In genomic region chr8:71686143-71686734, GRCm38 (mm10) we compare ENCODE assay signal across 8 mouse cellular contexts. TPM values are rescaled to one million over a fixed set of nuclear protein-coding genes. Genes with fewer than 3 reads are reported as not detected.
DNase-seq lines count a peak whose midpoint lies in the region; ATAC-seq and TF ChIP-seq lines count a peak whose summit lies in the region.

No protein-coding gene starts in this region.

- no peak for TF ChIP-seq CTCF in kidney, postnatal 0 days (IDR thresholded peaks at IDR 0.05; ENCODE audit: low read depth)
- no peak for TF ChIP-seq CTCF in kidney, adult 2 months (conservative IDR thresholded peaks at IDR 0.05; ENCODE audit: insufficient read depth, insufficient read length, low read depth, low read length)

- WGBS in kidney, postnatal 0 days, result 8% methylated on average over 23 of the region's 23 CpGs
- 17% methylated on average over 23 of the region's 23 CpGs for WGBS in kidney, adult 2 months
- WGBS in embryonic facial prominence, embryonic 13.5 days, result 2% methylated on average over 23 of the region's 23 CpGs
- WGBS in intestine, embryonic 14.5 days, result 2% methylated on average over 23 of the region's 23 CpGs
- under 1% methylated on average over 23 of the region's 23 CpGs for WGBS in neural tube, embryonic 12.5 days

- H3K4me3 ChIP-seq in kidney, postnatal 0 days (replicated peaks; ENCODE audit: low read depth, low read length), result peak overlapping the region; percentile 18
- H3K4me3 ChIP-seq in kidney, adult 2 months (ENCODE audit: insufficient read depth, low read depth, low read length), result no peak overlapping the region
- H3K4me3 ChIP-seq in embryonic facial prominence, embryonic 13.5 days, result peak overlapping the region; percentile 32
- H3K4me3 ChIP-seq in intestine, embryonic 14.5 days (ENCODE audit: low read depth, low read length), result peak overlapping the region; percentile 19
- peak overlapping the region; percentile 30 for H3K4me3 ChIP-seq in neural tube, embryonic 12.5 days

- H3K9me3 ChIP-seq in kidney, postnatal 0 days (replicated peaks; ENCODE audit: low read length), result no peaks in the 10 kb centered on the region
- H3K9me3 ChIP-seq in embryonic facial prominence, embryonic 13.5 days, result 0 out of 2 replicates have a peak, but pooled peaks cover 2% of the 10 kb centered on the region
- H3K9me3 ChIP-seq in intestine, embryonic 14.5 days (ENCODE audit: control insufficient read depth, low read length), result no peaks in the 10 kb centered on the region
- no peaks in the 10 kb centered on the region for H3K9me3 ChIP-seq in neural tube, embryonic 12.5 days

- no peak for TF ChIP-seq POLR2A in kidney, adult 2 months (IDR thresholded peaks at IDR 0.05; ENCODE audit: low read depth, low read length)

- DNase-seq in kidney, postnatal 0 days (ENCODE audit: low spot score), result peak; percentile 71
- no peak for DNase-seq in kidney, adult 2 months
- DNase-seq in intestine, embryonic 14.5 days (ENCODE audit: low spot score), result peak; percentile 71
- DNase-seq in adrenal gland, postnatal 25 days, result no peak
- DNase-seq in adrenal gland, adult 18-20 months (ENCODE audit: low spot score in 2 of 2), result no peak
- no peak for DNase-seq in natural killer cell, adult 2 months (ENCODE audit: low spot score in 2 of 2)

- no peak overlapping the region for H3K27ac ChIP-seq in kidney, postnatal 0 days
- no peak overlapping the region for H3K27ac ChIP-seq in kidney, adult 2 months (ENCODE audit: insufficient read depth, low read depth, low read length)
- H3K27ac ChIP-seq in embryonic facial prominence, embryonic 13.5 days, result no peak overlapping the region
- no peak overlapping the region for H3K27ac ChIP-seq in intestine, embryonic 14.5 days (ENCODE audit: low read depth)
- no peak overlapping the region for H3K27ac ChIP-seq in neural tube, embryonic 12.5 days

- no peak overlapping the region for H3K9ac ChIP-seq in kidney, postnatal 0 days (ENCODE audit: low read depth, low read length)
- H3K9ac ChIP-seq in embryonic facial prominence, embryonic 13.5 days, result no peak overlapping the region
- no peak overlapping the region for H3K9ac ChIP-seq in intestine, embryonic 14.5 days (ENCODE audit: low read length)
- no peak overlapping the region for H3K9ac ChIP-seq in neural tube, embryonic 12.5 days

- peak; percentile 48 for ATAC-seq in kidney, postnatal 0 days (replicated peaks; ENCODE audit: low FRiP score, low read depth)
- ATAC-seq in embryonic facial prominence, embryonic 13.5 days (ENCODE audit: insufficient number of reproducible peaks, insufficient read depth, low FRiP score, low TSS enrichment, low read depth), result peak; percentile 33; the same call in 1 of the 2 replicates
- peak; percentile 47 for ATAC-seq in intestine, embryonic 14.5 days (replicated peaks; ENCODE audit: low FRiP score, low TSS enrichment, low read depth)
- ATAC-seq in neural tube, embryonic 12.5 days (ENCODE audit: low FRiP score, low read depth), result peak; percentile 49

- H3K27me3 ChIP-seq in kidney, postnatal 0 days (ENCODE audit: insufficient read depth, low read length), result peaks cover 99% of the 10 kb centered on the region
- H3K27me3 ChIP-seq in kidney, adult 2 months (replicated peaks; ENCODE audit: control insufficient read depth, insufficient read depth, low read length), result no peaks in the 10 kb centered on the region
- peaks cover 100% of the 10 kb centered on the region for H3K27me3 ChIP-seq in embryonic facial prominence, embryonic 13.5 days
- peaks cover 100% of the 10 kb centered on the region for H3K27me3 ChIP-seq in intestine, embryonic 14.5 days (replicated peaks; ENCODE audit: control insufficient read depth, insufficient read depth, low read length)
- H3K27me3 ChIP-seq in neural tube, embryonic 12.5 days (replicated peaks), result peaks cover 100% of the 10 kb centered on the region

- H3K36me3 ChIP-seq in kidney, postnatal 0 days (ENCODE audit: insufficient read depth, low read length), result no peaks in the 10 kb centered on the region
- H3K36me3 ChIP-seq in kidney, adult 2 months (ENCODE audit: control insufficient read depth, insufficient read depth, low read length), result no peaks in the 10 kb centered on the region
- no peaks in the 10 kb centered on the region for H3K36me3 ChIP-seq in embryonic facial prominence, embryonic 13.5 days
- no peaks in the 10 kb centered on the region for H3K36me3 ChIP-seq in intestine, embryonic 14.5 days (ENCODE audit: control insufficient read depth, insufficient read depth, low read length)
- no peaks in the 10 kb centered on the region for H3K36me3 ChIP-seq in neural tube, embryonic 12.5 days

- H3K4me1 ChIP-seq in kidney, postnatal 0 days (replicated peaks; ENCODE audit: insufficient read depth, low read length), result peaks cover 10% of the 10 kb centered on the region
- no peaks in the 10 kb centered on the region for H3K4me1 ChIP-seq in kidney, adult 2 months (ENCODE audit: control insufficient read depth, insufficient read depth, low read length)
- H3K4me1 ChIP-seq in embryonic facial prominence, embryonic 13.5 days, result peaks cover 29% of the 10 kb centered on the region
- peaks cover 4% of the 10 kb centered on the region for H3K4me1 ChIP-seq in intestine, embryonic 14.5 days (replicated peaks; ENCODE audit: control insufficient read depth, insufficient read depth, low read length)
- H3K4me1 ChIP-seq in neural tube, embryonic 12.5 days, result peaks cover 13% of the 10 kb centered on the region; the same call in 1 of the 2 replicates

- peak overlapping the region; percentile 36 for H3K4me2 ChIP-seq in kidney, postnatal 0 days (ENCODE audit: low read length)
- H3K4me2 ChIP-seq in embryonic facial prominence, embryonic 13.5 days, result peak overlapping the region; percentile 56
- H3K4me2 ChIP-seq in intestine, embryonic 14.5 days (ENCODE audit: low read length), result peak overlapping the region; percentile 46
- H3K4me2 ChIP-seq in neural tube, embryonic 12.5 days (replicated peaks), result peak overlapping the region; percentile 54

RNA-seq across cellular contexts. Expression of gene Insl3, which starts 2.8 kb away (rescaled TPM):
- 1.3 TPM in 2 replicates for polyA plus RNA-seq in kidney, postnatal 0 days (2015; fragmentation: Nextera tagmentation; extraction: Ambion mirVana)
- 14.5 and 17.8 TPM in 2 replicates for polyA plus RNA-seq in kidney, adult 2 months (2012; rRNA removed)
- 0.89 TPM in 1 of 2 replicates, not detected in the other for polyA plus RNA-seq in embryonic facial prominence, embryonic 13.5 days (2015; fragmentation: Nextera tagmentation; extraction: Ambion mirVana)
- 0.98 and 1.4 TPM in 2 replicates for polyA plus RNA-seq in intestine, embryonic 14.5 days (2014; fragmentation: Nextera tagmentation; extraction: Ambion mirVana)
- polyA plus RNA-seq in neural tube, embryonic 12.5 days (2016; fragmentation: Nextera tagmentation; extraction: Ambion mirVana), result 1.2 TPM in 1 of 2 replicates, not detected in the other
- total RNA-seq in adrenal gland, postnatal 25 days (2021), result 6.1 and 7.8 TPM in 2 replicates
- total RNA-seq in adrenal gland, adult 18-20 months (2021), result 1 to 10 TPM; 4.3 to 5.6 TPM

RNA-seq across cellular contexts. Expression of gene Jak3, which starts 10.1 kb away (rescaled TPM):
- 5.3 TPM in 2 replicates for polyA plus RNA-seq in kidney, postnatal 0 days (2015; fragmentation: Nextera tagmentation; extraction: Ambion mirVana)
- 15.1 and 16.5 TPM in 2 replicates for polyA plus RNA-seq in kidney, adult 2 months (2012; rRNA removed)
- 3.7 and 3.9 TPM in 2 replicates for polyA plus RNA-seq in embryonic facial prominence, embryonic 13.5 days (2015; fragmentation: Nextera tagmentation; extraction: Ambion mirVana)
- 4.1 and 4.5 TPM in 2 replicates for polyA plus RNA-seq in intestine, embryonic 14.5 days (2014; fragmentation: Nextera tagmentation; extraction: Ambion mirVana)
- 3.8 and 4.2 TPM in 2 replicates for polyA plus RNA-seq in neural tube, embryonic 12.5 days (2016; fragmentation: Nextera tagmentation; extraction: Ambion mirVana)
- 11.7 and 14.3 TPM in 2 replicates for total RNA-seq in adrenal gland, postnatal 25 days (2021)
- total RNA-seq in adrenal gland, adult 18-20 months (2021), result 10 to 100 TPM; 11.6 to 17.3 TPM

RNA-seq across cellular contexts. Expression of gene Unc13a, which starts 14.7 kb away (rescaled TPM):
- polyA plus RNA-seq in kidney, postnatal 0 days (2015; fragmentation: Nextera tagmentation; extraction: Ambion mirVana), result 0.50 and 0.60 TPM in 2 replicates
- 1.3 and 2.1 TPM in 2 replicates for polyA plus RNA-seq in kidney, adult 2 months (2012; rRNA removed)
- polyA plus RNA-seq in embryonic facial prominence, embryonic 13.5 days (2015; fragmentation: Nextera tagmentation; extraction: Ambion mirVana), result 0.87 and 1.2 TPM in 2 replicates
- 1.6 and 2.4 TPM in 2 replicates for polyA plus RNA-seq in intestine, embryonic 14.5 days (2014; fragmentation: Nextera tagmentation; extraction: Ambion mirVana)
- 16.3 and 16.7 TPM in 2 replicates for polyA plus RNA-seq in neural tube, embryonic 12.5 days (2016; fragmentation: Nextera tagmentation; extraction: Ambion mirVana)
- total RNA-seq in adrenal gland, postnatal 25 days (2021), result 8.3 and 8.4 TPM in 2 replicates
- total RNA-seq in adrenal gland, adult 18-20 months (2021), result 1 to 10 TPM; 5.9 to 7.9 TPM

RNA-seq across cellular contexts. Expression of gene B3gnt3, which starts 15.3 kb away (rescaled TPM):
- polyA plus RNA-seq in kidney, postnatal 0 days (2015; fragmentation: Nextera tagmentation; extraction: Ambion mirVana), result 4.3 TPM in 2 replicates
- polyA plus RNA-seq in kidney, adult 2 months (2012; rRNA removed), result 5.5 and 5.9 TPM in 2 replicates
- 0.63 and 0.89 TPM in 2 replicates for polyA plus RNA-seq in embryonic facial prominence, embryonic 13.5 days (2015; fragmentation: Nextera tagmentation; extraction: Ambion mirVana)
- polyA plus RNA-seq in intestine, embryonic 14.5 days (2014; fragmentation: Nextera tagmentation; extraction: Ambion mirVana), result 6.9 and 8.4 TPM in 2 replicates
- polyA plus RNA-seq in neural tube, embryonic 12.5 days (2016; fragmentation: Nextera tagmentation; extraction: Ambion mirVana), result 0.54 and 0.67 TPM in 2 replicates
- total RNA-seq in adrenal gland, postnatal 25 days (2021), result 3.7 and 4.8 TPM in 2 replicates
- total RNA-seq in adrenal gland, adult 18-20 months (2021), result 1 to 10 TPM; 3.5 to 4.3 TPM

RNA-seq across cellular contexts. Expression of gene Fcho1, which starts 39.3 kb away (rescaled TPM):
- polyA plus RNA-seq in kidney, postnatal 0 days (2015; fragmentation: Nextera tagmentation; extraction: Ambion mirVana), result 3.4 and 4.1 TPM in 2 replicates
- 4.2 and 9.5 TPM in 2 replicates for polyA plus RNA-seq in kidney, adult 2 months (2012; rRNA removed)
- 4.3 and 5.5 TPM in 2 replicates for polyA plus RNA-seq in embryonic facial prominence, embryonic 13.5 days (2015; fragmentation: Nextera tagmentation; extraction: Ambion mirVana)
- 5.8 and 6.9 TPM in 2 replicates for polyA plus RNA-seq in intestine, embryonic 14.5 days (2014; fragmentation: Nextera tagmentation; extraction: Ambion mirVana)
- 34.4 and 38.4 TPM in 2 replicates for polyA plus RNA-seq in neural tube, embryonic 12.5 days (2016; fragmentation: Nextera tagmentation; extraction: Ambion mirVana)
- 2.2 and 2.6 TPM in 2 replicates for total RNA-seq in adrenal gland, postnatal 25 days (2021)
- 1 to 10 TPM; 1.9 to 2.3 TPM for total RNA-seq in adrenal gland, adult 18-20 months (2021)

Comparison
In these comparisons a context has a peak if more than half of its experiments do, and no peak if none do; other contexts are left out.
1. DNase-seq: peak in kidney, postnatal 0 days (single experiment) and intestine, embryonic 14.5 days (single experiment); none in kidney, adult 2 months (single experiment), adrenal gland, postnatal 25 days (single experiment), adrenal gland, adult 18-20 months (0 of 2) and natural killer cell, adult 2 months (0 of 2).
2. Peak in every context shown above with its lines, with median percentiles within 50 percentile points of each other: ATAC-seq and H3K4me2 ChIP-seq.